Mouse (Mus musculus): ENCODE data around the gene 1700020N15Rik. TPM values are rescaled to one million over a fixed set of nuclear protein-coding genes. Genes with fewer than 3 reads are reported as not detected.
"Not testable (repeated sequence)": the region's sequence is repeated elsewhere in the genome, so short reads cannot be mapped to it uniquely, and the experiment has no call there.

1700020N15Rik gene
- not detected in 2 replicates for polyA plus RNA-seq (2012; ENCODE audit: insufficient read depth, insufficient read length, missing spikeins)

DNA sequence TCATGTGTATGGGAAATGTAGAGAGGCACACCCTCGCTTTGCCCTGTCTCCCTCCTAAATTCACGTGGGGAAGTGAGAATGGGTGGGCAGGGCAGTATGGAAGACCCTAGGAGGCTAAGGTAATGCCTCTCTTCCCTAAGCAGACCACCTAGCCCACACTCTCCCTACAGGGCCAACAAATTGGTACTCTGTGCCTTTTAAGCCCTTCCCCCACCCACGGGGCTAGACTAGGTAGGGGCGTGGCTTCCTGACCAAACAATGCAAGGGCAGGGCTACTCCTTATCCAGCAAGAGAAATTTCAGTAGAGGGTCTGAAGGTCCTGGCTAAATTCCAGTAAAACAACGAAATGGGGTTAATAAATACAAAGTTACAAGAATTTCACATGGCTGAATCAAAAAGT, at the start of gene 1700020N15Rik:
Gene 1700020N15Rik, plus strand, starts transcription at position 301 of the 400 bp plus-strand sequence.
- not testable (repeated sequence) for H3K4me3 ChIP-seq (ENCODE audit: insufficient read depth, low read depth, low read length); H3K27ac ChIP-seq (replicated peaks; ENCODE audit: low read depth, low read length); H3K4me1 ChIP-seq (ENCODE audit: control insufficient read depth, insufficient read depth, insufficient read length, low read length)

DNA sequence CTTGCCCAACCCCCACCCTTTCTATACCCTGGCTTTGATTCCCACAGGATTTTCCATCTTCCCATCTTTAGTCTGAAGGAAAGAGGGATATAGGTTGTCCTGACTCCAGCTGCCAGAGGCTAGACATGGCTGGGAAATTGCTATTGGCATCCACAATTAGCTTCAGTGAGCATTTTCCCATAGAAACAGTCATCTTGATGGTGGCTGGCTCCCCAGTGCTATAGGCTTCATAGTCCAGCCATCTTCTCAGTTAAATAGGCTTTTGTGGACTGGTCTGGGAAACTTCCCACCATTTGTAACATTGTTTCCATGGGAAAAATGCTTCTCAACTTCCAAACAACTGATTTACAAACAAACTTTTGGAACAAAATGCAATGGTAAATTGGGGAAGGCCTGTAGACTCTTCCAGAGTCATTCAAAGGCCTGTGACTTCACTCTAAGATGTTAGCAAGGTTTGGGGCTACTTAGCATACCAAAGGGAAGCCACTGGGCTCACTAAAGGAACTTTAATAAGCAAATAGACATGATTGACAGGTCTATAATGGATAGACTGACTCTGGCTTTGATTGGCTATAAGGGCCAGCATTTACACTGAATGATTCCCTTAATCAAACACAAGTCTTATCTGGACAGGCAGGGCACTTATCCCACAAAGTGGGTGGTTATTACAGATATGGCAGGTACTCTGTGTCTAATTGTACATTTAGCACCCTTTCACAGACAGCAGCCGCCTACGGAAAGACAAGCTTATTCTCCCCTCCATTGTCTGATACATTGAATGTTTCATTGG, 31.9 kb downstream of the 1700020N15Rik start:
- no peak overlapping the region for H3K4me3 ChIP-seq (ENCODE audit: insufficient read depth, low read depth, low read length)
- no peak overlapping the region for H3K27ac ChIP-seq (replicated peaks; ENCODE audit: low read depth, low read length)

More for the DNA sequence above, 31.9 kb downstream of the 1700020N15Rik start:
- no peaks in the 10 kb centered on the region for H3K4me1 ChIP-seq (ENCODE audit: control insufficient read depth, insufficient read depth, insufficient read length, low read length)

Data from brown adipose tissue, adult 24 weeks (tissue).